Mouse (Mus musculus) induced T-regulatory cell, adult 2 months (primary cell): ENCODE results near the gene Calcrl.

Experiments used
- DNase-seq: peaks from one replicate; pipeline ENCODE4 v3.0.0-alpha.2; 2012; ENCODE audit warnings: low read depth

The Calcrl gene

DNA sequence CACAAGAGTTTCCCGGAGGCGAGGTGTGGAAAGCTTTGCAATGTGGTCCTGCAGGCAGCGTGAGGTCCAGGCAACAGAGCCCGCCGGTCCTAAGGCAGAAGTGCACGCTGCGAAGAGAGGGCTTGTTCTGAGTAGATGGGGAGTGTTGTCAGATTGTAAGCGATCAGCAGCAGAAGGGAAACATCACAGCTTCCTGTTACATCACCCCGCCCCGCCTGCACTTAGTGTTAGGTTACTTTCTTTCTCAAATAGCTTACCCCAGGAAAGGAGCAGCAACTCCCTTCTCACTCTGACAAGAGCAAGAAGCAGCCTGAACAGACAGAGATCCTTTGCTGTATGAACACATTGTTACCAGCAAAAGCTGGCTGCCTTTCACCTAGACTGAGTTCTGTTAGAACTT is at the start of gene Calcrl:
Calcrl (minus strand) TSS at position 274 of the 400 bp plus-strand sequence.
- peak; percentile 86 for DNase-seq

DNA sequence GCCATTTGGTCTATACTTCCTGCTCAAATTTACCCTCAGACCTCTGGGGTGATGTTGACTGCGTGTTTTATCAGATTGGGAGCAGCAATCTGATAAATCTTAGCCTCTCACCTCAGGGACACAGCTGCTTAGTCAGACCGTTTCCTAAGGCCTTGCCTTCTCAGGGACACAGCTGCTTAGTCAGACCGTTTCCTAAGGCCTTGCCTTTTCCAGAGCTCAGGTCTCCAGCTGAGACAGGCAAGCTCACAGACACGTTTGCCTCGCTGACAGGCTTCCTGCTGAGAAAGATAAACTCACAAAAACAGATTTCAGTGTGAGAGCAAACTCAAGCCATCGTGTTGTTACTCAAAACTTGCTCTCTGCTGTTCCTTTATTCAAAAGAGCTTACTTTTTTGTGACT is 49.4 kb upstream of the Calcrl start:
- DNase-seq, result no peak

DNA sequence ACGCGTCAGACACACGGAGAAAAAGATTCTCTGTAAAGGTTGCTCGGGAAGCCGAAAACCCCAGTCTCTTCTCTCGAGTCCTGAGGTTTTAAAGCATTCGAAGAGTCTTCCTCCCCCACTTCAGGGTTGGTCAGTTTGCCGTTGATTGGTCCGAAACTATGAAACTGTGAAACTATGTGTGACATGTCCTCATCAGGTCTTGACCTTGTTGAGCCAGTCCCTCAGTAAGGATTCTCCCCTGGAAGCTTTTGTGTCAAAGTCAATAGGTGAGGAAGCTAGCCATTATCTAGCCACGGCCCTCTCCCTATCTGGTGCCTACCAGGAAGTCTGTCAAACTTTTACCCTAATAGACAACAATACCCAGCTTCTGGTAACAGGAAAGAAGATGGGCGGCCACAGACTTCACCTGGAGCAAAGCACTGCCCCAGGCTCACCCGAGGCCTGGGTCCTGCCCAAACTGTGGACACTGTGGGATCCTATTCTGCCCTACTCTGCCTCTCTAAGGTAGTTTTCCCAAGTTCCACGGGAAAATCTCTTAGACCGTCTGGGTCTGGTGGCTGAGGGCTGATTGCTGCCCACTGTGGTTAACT is 48.8 kb upstream of the Calcrl start:
- no peak for DNase-seq

DNA sequence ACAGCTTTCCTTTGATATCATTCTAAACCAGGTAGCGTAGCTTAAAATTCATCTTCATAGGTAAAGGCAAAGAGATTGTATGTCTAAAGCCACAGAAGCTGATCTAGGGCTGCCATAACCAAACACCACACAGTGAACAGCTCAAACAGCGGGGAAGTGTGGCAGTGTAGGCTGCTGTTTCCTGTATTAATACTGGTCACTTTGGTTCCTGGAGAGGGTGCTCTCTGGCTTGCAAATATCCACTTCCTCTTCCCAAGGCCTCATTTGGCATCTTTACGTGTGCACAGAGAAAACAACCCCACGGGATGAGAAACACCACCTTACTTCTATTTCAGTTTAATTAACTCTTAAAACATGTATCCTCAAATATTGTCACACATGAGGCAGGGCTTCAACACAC is 42.2 kb upstream of the Calcrl start:
- DNase-seq, result no peak

DNA sequence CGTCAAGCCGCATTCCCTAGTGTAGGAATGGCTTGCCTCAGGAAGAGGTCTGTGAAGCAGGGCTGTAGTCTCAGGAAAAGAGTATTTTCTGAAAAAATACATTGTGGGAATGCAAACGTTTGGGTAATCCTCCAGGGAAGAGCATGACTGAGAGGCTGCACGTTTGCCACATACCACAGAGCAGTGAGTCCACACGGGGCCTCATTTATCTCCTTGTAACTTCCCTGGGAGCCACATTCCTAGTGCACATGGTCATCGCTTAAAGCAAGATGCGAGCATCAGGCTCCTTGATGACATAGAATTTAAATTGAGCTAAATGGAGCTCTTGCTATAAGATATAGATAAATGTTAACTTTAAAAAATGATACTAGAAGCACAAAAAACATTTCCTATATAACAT is 39.7 kb upstream of the Calcrl start:
- DNase-seq, result no peak

DNA sequence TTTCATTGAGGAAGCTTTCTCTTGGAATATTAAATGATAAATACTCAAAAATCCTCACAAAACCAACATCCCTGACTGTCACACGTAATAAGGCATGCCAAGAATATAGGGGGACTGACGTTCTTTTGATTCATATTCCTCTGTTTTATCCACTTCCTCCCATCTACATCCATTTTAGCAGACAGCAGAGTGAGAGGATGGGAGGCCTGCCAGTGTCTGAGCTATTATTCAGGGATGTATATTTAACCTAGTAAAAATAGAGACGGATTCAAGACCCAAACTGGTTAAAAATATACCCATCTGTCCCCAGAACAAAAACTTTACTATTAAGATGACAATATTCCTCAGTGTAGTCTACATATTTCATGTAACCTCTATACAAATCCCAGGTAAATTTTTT is 37.2 kb upstream of the Calcrl start:
- no peak for DNase-seq

DNA sequence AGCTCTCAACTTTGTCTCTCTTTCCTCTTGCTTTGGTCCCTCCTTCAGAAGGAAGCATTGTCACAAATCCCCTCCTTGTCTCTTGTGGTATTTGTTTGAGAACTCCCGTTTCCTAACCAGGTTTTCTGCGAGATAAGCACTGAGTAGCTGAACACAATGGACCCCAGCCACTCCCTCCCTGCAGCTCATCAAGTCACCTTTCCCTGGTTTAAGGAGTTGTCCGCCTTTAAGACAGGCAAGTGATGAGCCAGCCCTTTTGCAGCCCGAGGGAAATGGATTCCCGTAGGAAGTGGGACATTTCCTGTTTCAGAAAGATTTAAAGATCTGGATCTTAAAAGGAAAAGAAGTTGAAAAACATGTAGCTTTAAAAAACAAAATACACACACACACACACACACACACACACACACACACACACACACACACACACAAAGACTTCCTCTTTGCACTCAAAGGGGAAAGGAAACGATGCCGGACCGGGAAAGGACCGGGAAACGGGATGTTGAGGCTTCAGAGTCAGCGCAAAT is 34.5 kb upstream of the Calcrl start:
- no peak for DNase-seq

DNA sequence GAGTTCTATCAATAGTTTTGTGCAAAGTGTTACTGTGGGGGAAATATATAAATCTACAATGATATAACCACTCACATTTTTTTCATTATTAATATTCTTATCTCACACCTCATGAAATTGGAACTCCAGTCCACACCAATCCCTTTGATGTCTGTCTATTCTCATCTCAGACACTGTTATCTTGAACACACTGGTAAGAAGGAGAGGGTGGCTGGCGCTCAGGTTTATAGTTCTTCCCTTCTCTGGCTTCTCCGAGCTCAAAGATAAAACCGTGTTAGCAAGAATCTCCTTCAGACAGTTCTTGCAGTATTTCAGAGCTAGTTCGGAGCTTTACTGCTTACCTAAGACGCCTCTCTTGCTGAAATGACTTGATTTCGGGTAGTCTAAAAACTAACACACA is 32.0 kb upstream of the Calcrl start:
- no peak for DNase-seq

DNA sequence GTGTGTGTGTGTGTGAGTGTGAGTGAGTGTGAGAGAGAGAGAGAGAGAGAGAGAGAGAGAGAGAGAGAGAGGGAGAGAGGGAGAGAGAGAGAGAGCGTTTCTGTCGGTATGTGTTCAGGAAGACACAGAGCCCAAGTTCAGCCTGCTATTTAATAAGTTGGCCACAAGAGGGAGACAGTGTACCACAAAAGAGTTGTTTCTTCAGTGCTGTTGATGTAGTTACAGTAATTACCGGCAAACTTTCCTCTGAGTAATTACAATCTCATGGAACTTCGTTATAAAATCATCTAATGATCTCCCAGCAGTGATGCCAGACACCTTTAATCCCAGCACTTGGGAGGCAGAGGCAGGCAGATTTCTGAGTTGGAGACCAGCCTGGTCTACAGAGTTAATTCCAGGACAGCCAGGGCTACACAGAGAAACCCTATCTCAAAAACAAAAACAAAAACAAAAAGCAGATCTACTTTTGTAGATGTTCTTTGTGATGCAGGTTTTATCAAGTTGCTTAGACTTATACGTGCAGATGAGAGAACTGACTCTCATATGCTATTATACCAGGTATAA is 30.1 kb upstream of the Calcrl start:
- DNase-seq, result peak; percentile 94

DNA sequence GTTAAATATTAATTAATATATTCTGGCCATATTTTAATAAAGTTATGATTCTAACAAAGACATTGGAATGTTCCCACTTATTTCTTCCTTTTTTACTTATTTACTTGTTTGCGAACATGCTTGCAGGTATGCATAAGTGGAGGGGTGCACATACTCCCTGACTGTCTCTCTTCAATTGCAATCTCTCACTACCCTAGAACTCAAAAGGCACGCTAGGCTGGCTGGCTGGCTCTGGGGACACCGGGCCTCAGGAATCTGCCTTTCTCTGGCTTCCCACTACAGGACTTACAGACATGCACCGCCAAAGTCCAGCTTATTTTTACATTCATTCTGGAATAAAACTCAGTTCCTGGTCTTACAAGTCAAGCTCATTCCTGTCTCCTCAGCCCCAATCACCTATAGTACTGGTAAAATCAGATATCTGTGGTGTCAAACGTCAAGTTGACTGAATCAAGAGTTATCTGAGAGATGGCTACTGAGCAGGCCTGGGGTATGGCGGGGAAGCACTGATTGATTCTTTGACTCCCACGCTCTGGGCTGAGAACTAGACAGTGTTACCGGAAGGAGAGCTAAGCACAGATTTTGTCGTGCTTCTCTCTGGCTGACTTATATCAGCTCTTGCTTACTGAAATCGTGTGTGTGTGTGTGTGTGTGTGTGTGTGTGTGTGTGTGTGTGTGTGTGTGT is 29.5 kb upstream of the Calcrl start:
- DNase-seq, result peak; percentile 65

DNA sequence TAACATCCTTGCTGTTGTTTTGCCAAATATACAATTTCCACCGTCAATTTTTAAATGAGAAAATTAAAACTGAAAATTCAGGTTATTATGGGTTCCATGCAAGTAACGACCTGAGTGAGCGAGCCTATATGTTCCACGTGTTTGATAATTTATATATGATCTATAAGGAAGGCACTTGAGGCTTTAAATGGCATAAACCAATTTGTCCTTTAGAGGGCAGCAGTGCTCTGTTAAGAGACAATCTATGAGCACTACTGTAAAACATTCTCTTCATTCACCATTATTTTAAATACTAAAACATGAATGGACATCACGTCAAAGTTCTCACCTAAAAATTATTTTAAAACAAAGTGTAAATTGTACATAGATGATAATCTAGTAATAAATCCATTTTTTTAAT is 28.8 kb upstream of the Calcrl start:
- peak; percentile 90 for DNase-seq

DNA sequence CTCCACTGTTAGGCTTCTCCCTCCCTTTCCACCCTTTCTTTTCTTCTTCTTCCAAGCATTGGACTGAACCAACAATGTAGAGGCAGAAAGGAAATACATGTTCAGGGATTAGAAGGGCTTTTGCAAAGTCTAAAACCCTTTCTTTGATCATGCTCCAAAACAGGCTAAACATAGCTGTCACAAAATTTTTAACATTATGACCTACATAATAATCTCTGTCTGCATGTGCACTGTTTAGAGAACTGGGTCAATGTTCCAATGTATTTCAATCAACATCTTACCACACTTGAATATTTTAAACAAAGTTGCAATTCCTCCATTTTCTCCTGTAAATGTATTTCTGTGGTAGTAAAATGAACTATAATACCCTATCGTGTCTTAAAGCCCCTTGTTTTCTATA is 20.3 kb upstream of the Calcrl start:
- no peak for DNase-seq

DNA sequence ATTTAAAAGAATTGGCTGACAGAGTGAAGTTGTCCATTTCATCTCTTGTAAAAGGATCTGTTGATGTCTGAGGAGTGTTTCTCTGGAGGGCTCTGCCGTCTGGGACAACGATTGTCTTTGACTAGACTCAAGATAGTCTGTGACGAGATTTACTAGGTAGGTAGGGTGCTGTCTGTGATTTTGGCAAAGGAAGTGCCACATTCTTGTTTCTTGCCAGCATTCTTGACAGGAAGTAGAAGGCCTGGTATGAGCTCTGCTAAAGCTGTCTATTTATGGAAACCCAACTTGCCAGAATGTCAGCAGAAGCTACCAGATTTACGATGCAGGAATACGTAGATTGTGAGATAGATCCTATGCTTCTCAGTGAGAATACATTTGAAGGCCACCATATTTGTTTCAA is 16.7 kb upstream of the Calcrl start:
- DNase-seq, result no peak

DNA sequence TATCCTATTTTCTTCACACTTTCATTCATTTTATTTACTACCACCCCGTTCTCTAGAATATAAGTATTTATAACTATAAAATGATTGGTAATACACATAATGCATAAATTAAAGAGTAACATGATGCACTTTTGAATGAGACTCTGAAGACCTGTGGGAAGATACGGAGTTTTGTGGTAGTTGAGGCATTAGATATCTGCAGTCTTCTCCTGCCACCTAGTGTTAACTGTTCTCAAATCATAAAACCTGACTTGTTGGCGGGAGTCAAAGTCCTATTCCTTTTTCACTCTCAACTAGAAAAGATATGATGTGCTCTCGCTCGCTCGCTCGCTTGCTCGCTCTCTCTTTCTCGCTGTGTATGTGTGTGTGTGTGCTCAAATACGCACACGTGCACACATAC is 4.5 kb upstream of the Calcrl start:
- DNase-seq, result peak; percentile 83

DNA sequence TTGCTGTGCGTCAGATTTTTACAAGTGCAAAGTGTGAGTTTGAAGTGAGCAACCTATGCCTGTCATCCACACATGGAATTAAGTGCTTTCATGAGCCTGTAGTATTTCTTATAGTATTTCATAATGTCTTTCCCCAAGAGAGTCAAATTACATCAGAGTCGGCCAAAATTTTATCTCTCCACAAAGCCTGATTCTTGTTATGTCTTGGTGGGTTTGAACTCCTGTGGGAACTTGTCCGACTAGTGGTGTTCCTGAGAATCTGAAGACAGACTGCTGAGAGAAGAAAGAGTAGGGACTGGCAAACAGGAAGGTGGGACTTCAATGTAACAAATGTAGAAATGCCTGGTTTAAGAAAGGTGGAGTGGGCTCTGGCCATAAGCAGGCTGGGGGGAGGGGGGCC is 3.6 kb upstream of the Calcrl start:
- no peak for DNase-seq

DNA sequence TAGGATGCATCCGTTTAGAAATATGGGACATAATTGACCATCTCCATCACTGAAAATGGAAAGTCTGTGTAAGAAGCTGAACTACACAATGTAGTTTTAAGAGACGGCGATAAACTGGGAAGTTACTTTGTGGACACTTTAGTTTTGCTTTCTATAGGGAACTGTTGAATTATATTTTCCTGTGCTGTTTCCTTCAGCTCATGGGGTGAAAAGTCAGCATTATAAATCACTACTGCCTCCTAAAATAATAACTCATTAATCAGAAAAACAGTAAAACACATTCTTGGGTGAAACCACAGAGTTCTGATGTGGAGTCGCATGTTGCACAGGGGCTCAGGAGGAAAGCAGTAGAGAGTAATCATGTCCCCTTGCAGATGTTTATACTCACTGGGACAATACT is 1.3 kb upstream of the Calcrl start:
- peak; percentile 12 for DNase-seq

DNA sequence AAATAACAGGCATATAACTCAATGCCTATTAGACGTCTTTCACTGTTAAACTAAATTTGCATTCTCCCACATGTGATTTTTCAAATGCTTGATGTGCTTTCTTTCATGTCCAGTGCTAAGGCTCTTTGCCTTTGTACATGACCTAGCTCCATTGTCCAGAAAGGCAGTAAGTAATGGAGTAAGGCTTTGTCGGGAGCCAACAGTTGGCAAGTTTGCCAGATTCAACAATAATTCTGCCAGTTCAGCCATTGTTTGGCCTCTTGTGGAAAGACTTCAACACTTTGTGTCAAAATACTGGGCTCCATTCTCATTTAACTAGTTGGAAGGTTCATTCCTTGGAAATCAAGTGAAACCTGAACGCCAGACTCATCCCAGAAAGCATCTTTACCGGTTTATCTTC is 8.7 kb downstream of the Calcrl start:
- DNase-seq, result no peak

DNA sequence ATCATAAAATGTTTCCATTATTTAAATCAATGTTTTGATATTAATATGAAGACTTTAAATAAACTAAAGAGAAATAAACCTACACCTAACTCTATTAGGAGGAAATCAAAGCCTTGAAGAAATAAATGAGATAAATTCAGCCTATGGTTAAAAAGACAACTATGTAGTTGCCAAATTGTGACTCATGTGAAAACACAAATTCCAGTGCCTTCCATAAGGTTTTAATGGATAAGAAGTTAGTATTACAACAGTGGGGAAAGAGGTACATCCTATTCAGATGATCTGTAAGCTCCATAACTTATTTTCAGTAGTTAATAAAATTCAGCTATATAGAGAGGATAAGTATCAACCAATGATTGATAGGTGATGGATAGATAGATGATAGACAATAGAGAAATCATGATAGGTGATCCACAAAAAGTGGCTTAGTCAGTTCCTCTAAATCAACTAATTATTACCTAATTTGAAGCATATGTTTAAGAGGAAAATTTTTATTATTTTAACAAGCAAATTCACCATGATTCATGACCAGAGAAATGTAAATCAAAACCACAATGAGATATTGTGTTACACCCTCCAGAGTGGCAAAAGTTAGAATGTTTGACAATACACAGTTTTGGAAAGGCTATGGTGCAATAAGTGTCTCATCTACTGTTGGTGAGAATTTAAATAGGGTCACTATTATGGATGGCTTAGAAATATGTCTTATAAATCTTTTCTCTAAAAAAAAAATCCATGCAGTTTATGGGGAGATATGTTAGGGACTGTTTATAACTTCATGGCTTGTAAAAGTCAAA is 15.2 kb downstream of the Calcrl start:
- DNase-seq, result no peak

DNA sequence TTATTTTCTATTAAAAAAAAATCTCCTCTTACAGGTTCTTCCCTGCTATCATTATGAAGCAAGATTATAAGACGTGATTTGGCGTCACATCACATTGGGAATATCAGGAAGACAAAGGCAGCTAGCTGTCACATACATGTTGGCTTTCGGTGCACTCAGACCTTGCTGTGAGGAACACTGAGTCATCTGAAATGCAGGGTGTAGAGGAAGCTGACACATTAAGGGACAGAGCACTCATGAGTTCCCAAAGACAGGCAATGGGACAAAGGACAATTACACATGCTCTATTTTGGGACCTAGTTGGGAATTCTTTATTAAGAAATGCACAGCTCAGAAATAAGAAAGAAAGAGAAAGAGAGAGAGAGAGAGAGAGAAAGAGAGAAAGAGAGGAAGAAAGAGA is 20.4 kb downstream of the Calcrl start:
- no peak for DNase-seq

DNA sequence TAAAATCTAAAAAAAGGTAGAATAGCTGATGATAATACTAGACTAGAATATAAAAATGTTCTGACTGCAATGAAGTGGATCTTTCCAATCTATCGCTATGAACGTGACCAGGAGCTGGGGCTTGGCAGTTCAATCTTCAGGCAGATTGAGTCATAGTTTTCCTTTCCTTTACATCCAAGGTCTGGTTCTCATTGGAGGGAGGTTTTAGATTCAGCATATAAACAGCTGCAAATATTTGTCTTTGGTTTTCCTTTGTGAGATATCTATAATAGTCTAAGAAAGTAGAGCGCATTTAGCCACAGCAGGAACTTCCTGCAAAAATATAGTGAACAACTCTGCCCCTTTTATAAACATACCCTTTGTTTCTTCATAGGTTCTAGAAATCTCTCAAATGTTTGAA is 22.5 kb downstream of the Calcrl start:
- DNase-seq, result no peak

DNA sequence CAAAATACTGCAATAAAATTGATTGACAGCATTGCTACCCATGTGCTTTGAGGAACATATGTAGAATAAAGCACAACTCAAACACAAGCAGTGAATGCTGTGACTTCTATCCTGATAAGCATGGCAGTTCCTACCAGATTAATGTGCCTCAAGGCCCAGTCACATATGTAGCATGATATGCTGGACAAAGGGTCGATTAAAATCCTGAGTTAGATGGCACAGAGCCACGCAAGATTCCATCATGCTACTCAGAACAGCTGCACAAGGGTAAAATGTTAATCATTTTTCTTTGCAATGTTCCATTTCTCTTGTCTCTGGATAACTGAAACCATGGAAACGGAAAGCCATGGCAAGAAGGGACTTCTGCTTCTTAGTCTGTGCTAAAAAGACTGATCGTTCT is 28.7 kb downstream of the Calcrl start:
- DNase-seq, result no peak

DNA sequence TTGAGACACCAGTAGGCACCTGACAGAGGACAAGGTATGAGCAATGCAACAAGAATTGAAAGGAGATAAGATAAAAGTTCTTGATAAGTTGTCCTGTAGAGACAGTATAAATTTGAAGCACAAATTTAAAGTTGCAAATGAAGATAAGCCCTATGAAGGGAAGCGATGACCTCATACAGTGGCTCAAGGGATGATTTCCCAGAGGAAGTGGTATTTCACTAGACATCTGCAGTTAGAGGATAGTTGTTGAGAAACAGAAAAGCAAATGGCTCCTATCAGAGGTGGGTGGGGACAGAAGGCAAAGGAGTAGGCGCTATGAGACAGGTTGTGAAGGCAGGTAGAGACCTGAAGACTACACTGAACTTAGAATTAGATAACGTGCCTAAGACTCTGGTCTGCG is 32.0 kb downstream of the Calcrl start:
- DNase-seq, result no peak

DNA sequence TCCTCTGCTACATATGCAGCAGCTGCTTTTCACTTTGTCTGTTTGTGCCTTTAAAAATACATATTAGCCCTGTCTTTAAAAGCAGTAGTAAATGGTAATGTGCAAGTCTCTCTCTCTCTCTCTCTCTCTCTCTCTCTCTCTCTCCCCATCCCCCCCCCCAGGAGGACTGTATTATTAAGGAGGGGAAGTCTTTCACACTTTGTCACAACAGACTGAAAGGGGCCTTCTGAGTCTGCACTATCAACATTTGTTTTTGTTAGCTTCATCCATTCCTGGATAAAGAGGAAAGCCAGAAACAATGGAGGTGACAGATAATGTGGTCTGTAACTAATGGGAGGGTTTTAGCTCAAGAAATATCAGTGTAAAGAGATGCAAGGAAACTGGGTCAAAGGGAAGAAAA is 36.1 kb downstream of the Calcrl start:
- DNase-seq, result no peak
